Mouse (Mus musculus): ENCODE measurements around the gene Spaca1. TPM values are rescaled to one million over a fixed set of nuclear protein-coding genes. Genes with fewer than 3 reads are reported as not detected.
"Not testable (repeated sequence)": the region's sequence is repeated elsewhere in the genome, so short reads cannot be mapped to it uniquely, and the experiment has no call there.

Spaca1 gene
- not detected for total RNA-seq (2021)
- long read RNA-seq, experiment 1, result 0 reads
- long read RNA-seq, experiment 2, result 0 reads

DNA sequence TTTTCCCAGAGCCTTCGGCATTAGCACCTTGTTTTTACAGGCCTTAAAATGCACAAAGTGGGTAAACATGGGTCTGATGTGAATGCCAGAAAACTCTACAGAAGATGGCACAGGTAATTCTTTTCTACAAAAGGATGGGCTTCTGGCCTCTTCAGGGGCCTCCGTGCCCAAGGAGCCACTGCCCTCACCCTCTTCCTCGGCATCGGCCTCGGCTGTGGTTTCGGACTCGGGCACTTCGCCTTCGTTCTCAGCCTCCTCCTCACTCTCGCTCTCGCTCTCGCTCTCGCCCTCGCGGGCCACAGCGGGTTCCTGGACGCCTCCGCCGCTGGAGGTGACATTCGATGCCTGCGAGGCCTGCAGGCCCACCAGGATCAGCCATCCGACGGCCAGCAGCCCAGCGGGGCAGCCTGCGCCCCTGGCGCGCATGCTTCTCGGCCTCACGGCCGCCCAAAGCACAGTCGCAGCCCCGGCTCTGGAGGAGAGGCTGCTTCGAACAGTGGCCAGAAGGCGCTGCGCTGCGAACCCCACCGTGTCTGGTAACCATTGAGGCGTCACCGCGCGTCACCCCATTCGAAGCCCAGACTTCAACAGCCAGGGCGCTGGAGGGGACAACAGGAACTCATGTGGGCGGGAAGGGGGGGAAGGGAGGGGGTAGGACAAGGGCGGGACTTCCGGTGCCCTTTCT is at the start of gene Spaca1:
Spaca1 (minus strand) TSS at position 621 of the 685 bp plus-strand sequence.
- Histone ChIP-seq H3K4me3 (peak within 1 kb of the TSS; percentile 18; the same call in 1 of the 2 replicates), H3K27ac (no peak within 1 kb of the TSS)
- intact Hi-C loops (cut with DNase I), result no loop called here
- peak in 1 of 2 experiments; percentile 13 for DNase-seq (ENCODE audit: extremely low spot score in 1 of 2, low spot score in 2 of 2)
- TF ChIP-seq CTCF (IDR thresholded peaks at IDR 0.05), result no peak

DNA sequence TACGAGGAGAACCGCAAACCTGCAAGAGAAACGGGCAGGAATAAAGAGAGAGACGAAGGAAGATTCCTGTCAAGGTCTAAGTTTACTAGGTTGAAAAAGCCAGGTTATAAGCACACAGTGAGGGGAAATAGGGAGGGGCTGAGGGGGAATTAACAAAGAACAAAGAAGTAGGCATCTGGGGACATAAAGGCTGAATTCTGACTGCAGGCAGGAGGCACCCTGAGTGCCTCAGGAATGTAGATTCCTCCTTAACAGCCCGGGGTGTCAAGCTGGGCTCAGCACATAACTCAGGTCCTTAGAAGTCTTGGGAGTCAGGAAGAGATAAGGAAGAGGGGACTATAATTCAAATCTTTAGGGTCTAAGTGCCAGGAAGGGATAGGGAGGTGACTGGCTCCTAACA is 37.3 kb upstream of the Spaca1 start:
- intact Hi-C loops (cut with DNase I), result not testable (repeated sequence)

DNA sequence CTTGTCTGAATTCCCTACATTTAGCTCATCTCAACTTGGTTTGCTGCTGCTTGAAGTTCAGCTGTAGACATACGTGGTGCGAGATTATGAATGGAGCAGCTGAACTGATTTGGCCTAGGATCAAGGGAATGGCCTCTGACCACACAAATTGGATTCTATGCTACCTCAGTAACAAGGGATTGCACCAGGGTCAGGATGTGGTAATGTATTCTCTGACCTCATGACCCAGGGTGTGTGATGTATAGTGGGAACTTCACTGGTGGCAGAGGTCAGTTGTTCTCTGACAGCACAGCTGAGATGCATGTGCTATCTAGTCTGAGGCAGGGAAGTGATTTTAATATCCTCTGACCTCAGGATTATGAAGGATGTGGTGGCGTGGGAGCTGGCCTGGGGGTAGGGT is 31.1 kb upstream of the Spaca1 start:
- TF ChIP-seq CTCF (IDR thresholded peaks at IDR 0.05), result no peak
- intact Hi-C loops (cut with DNase I), result no loop called here
- no peak overlapping the region for H3K4me3 ChIP-seq

More for the DNA sequence above, 37.3 kb upstream of the Spaca1 start:
- not testable (repeated sequence) for H3K4me3 ChIP-seq; H3K27ac ChIP-seq; DNase-seq (ENCODE audit: extremely low spot score in 1 of 2, low spot score in 2 of 2)

DNA sequence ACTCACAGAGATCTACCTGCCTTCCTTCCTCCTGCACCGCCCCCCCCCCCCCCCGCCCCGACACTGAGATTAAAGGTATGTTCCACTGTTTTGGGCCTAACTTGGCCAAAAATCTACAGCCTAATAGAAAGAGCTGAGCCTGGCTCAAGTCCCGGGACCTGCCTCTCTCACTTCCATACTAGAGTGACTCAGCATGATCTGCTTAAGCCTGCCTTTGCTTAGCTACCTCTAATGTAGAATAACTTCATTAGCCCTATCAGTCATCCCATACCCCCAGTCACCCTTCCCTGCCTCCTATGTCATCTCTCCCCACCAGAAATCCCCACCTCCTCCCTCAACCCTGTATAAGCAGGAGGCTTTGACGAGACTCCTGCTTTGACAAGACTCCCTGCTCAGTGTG is 19.0 kb upstream of the Spaca1 start:
- H3K4me3 ChIP-seq, result no peak overlapping the region
- no peak for TF ChIP-seq CTCF (IDR thresholded peaks at IDR 0.05)
- DNase-seq (ENCODE audit: extremely low spot score in 1 of 2, low spot score in 2 of 2), result no peak
- no peak overlapping the region for H3K27ac ChIP-seq
- intact Hi-C loops (cut with DNase I), result no loop called here

More for the DNA sequence above, 31.1 kb upstream of the Spaca1 start:
- DNase-seq (ENCODE audit: extremely low spot score in 1 of 2, low spot score in 2 of 2), result no peak
- H3K27ac ChIP-seq, result no peak overlapping the region

DNA sequence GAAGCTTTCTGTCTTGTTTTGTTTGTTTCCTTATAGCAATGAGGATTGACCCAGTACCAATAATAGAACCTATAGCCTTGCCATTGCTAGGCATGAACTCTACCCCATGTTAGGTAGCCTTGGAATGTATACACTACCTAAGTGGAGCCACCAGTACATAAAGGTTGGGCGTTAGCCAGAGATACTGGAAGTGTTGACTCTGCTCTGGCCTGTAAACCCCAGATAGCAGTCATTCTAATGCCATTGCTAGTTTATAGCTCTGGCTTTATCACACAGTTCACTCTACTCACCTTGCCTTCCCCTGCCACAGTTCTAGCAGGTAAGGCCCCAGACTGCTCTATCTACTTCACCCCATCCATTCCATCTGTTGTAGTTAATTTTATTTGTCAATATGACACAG is 8.3 kb upstream of the Spaca1 start:
- TF ChIP-seq CTCF (IDR thresholded peaks at IDR 0.05), result no peak

DNA sequence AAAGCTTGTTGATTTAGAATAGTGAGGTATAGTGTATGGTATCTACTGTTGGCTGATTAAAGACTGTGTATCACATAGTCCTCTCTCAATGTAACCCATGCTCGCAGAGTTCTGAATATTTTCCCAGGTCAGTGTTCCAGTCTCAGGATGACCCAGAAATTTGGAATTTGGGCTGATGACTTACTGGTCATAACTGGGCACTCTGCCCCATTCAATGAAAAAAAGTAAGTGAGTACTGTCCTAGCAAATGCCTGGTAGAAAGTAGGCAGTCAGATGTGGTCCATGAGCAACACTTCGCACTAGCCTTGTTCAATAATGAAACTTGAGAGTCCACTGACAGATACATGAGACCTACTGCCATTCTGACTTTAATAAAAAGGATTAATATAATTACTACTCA is 23.2 kb downstream of the Spaca1 start:
- DNase-seq (ENCODE audit: extremely low spot score in 1 of 2, low spot score in 2 of 2), result no peak
- intact Hi-C loops (cut with DNase I), result no loop called here
- Histone ChIP-seq H3K27ac (no peak overlapping the region), H3K4me3 (no peak overlapping the region)
- TF ChIP-seq CTCF (IDR thresholded peaks at IDR 0.05), result no peak

More for the DNA sequence above, 8.3 kb upstream of the Spaca1 start:
- Histone ChIP-seq H3K27ac (no peak overlapping the region), H3K4me3 (no peak overlapping the region)
- DNase-seq (ENCODE audit: extremely low spot score in 1 of 2, low spot score in 2 of 2), result no peak
- intact Hi-C loops (cut with DNase I), result no loop called here

DNA sequence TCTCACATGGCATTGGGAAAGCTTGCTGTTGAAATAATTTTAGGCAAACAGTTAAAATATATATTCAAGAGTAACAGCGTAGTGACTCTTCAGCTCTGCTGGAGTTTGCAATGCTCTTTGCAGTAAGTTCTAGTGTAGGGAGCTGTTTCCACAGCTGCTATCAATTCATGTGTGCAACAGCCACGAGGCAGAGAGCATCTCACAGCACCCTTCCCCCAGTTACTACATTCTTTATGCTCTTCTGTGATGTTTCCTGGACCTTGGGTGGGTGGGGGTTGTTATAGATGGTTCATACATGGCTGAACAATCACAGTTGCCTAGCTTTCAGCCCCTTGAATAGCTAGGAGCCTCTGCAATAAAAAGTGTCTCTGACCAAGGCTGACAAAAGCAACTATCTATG is 28.5 kb downstream of the Spaca1 start:
- no peak overlapping the region for H3K27ac ChIP-seq
- H3K4me3 ChIP-seq, result no peak overlapping the region
- TF ChIP-seq CTCF (IDR thresholded peaks at IDR 0.05), result no peak
- intact Hi-C loops (cut with DNase I), result no loop called here
- DNase-seq (ENCODE audit: extremely low spot score in 1 of 2, low spot score in 2 of 2), result no peak

DNA sequence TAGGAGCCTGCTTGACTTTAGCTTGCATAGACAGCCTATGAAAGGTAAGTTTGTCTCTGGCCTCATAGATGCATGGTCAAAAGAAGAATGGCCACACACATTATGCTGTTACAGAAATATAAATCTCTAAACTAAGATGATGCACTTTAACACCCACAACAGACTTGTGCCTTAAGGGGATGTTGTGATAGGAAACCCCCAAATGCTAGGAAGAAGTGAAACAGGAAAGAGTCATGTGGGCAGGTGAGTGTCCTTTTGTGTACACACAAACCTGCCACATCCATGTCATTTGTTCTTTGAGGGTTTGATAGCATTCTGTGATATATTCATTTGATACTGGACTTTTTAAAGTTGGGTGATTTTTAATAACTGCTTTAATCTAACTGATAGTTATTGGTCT is 53.6 kb downstream of the Spaca1 start:
- intact Hi-C loops (cut with DNase I), result no loop called here
- H3K4me3 ChIP-seq, result no peak overlapping the region
- TF ChIP-seq CTCF (IDR thresholded peaks at IDR 0.05), result no peak
- no peak for DNase-seq (ENCODE audit: extremely low spot score in 1 of 2, low spot score in 2 of 2)
- no peak overlapping the region for H3K27ac ChIP-seq

DNA sequence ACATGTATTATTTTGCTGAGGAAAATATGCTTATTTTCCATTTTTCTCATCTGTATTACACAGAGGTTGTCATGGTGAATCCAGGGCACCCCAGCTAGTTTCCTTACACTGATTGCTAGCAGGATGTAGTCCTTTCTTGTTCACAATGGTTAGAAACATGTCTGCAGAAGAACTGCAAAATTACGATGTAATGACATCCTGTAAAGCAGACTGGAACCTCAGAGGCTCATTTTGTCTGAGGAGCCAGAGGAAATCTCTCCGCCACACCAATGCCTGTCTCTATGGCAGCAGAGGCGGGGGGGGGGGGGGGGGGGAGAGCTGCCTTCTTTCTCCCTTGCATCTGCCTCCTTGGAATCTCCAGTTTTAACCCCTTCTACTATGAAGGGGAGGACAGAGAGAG is 57.3 kb downstream of the Spaca1 start:
- no peak overlapping the region for H3K4me3 ChIP-seq
- no peak overlapping the region for H3K27ac ChIP-seq
- intact Hi-C loops (cut with DNase I), result no loop called here
- TF ChIP-seq CTCF (IDR thresholded peaks at IDR 0.05), result no peak
- DNase-seq (ENCODE audit: extremely low spot score in 1 of 2, low spot score in 2 of 2), result no peak

DNA sequence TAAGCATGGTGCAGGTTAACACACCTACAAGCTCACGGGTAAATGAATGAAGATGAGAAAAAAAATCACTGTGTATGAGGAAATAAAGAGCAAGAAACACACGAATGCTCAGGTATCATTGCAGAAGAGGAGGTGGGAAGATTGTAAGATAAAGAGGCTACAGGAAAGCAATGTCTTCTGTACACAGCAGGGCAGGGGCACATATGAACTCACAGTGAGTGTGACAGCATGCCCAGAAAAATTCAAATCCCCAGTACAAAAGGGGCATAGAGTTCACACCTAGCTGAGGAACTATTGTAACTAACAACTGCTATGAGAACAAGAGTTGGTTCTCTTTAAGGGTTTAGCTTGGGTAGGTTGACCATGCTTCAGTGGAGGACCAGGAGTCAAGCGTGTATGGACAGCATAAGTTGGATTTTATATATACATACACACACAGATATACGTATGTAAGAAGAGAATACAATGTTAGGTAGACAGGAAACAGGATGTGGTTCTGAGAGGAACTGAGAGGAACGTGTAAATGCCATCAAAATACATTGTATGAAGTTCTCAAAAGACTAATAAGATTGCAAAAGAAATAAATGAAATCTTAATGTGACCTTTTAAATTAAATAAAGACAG is 61.4 kb downstream of the Spaca1 start:
- intact Hi-C loops (cut with DNase I), result no loop called here
- no peak for DNase-seq (ENCODE audit: extremely low spot score in 1 of 2, low spot score in 2 of 2)
- Histone ChIP-seq H3K4me3 (no peak overlapping the region), H3K27ac (no peak overlapping the region)
- TF ChIP-seq CTCF (IDR thresholded peaks at IDR 0.05), result no peak

Other genes with a start within 250 kb of the Spaca1 start
- 100 to 1,000 TPM; 122 to 126 TPM for gene Cnr1, start 125.6 kb downstream of the Spaca1 start, total RNA-seq (2021)